Mouse (Mus musculus): ENCODE data around the gene Eri3. TPM values are rescaled to one million over a fixed set of nuclear protein-coding genes. Genes with fewer than 3 reads are reported as not detected.

The Eri3 gene
- polyA plus RNA-seq, 1 experiment from 2014 or later = 158 TPM

DNA sequence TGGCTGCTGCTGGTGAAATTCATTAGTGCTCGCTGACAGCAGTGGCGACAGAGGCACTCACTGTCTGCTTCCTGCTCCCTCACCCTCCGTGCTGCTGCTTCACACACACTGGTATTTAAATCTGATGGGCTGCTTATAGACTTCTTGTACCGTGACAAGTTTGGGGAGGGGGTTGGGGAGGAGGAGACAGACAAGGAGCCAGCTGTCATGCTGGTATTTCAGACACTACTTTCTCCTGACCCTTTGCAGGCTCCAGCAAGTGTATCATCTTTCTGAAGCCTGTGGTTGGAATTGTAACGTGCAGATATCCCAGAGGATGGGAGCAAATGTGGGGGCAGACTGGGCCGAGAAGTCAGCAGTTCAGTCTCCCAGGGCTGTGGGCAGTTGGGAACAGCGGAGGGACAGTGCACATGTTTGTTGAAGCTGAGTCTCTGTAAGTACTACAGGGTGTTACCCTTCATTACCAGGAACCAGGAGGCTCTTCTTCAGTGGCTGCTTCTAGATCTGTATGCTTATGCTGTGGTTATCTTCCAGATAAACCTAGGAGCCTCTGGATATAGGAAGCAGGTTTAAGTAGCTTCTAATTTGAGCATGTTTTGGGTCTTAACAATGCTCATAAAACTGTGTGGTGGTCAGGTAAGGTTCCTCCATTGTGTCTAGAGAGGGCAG lies 59.3 kb downstream of the Eri3 start:
- H3K9me3 ChIP-seq = no peaks in the 10 kb centered on the region
- ATAC-seq (ENCODE audit: low FRiP score) = 0 out of 2 replicates have a peak, but pooled peaks have one; percentile 49
- 76% methylated on average over 7 of the region's 7 CpGs for WGBS
- no peak overlapping the region for H3K27ac ChIP-seq
- H3K9ac ChIP-seq = no peak overlapping the region
- no peak overlapping the region for H3K4me2 ChIP-seq
- no peaks in the 10 kb centered on the region for H3K27me3 ChIP-seq
- H3K4me1 ChIP-seq = peaks cover 18% of the 10 kb centered on the region
- H3K36me3 ChIP-seq (replicated peaks) = peaks cover 54% of the 10 kb centered on the region
- no peak overlapping the region for H3K4me3 ChIP-seq (replicated peaks)

DNA sequence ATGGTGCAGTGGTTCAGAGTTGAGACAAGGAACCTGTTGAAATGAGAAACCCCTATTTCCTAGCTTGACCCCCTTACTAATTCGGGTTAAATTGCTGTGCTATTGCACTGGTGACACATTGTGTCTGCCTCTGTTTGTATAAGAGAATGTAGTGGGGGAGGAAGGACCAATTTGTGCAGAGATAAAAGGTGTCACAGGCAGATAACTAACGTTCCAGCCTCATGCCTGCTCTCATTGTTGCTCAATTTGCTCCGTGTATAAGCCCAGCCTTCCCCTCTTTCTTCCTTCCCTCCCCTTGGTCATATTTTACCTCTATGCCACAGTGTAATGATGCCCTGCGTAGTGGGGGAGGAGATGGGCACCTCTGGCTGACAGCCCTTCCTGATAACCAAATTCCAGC lies 61.2 kb downstream of the Eri3 start:
- Histone ChIP-seq H3K9ac (no peak overlapping the region), H3K27me3 (no peaks in the 10 kb centered on the region), H3K36me3 (replicated peaks) (peaks cover 70% of the 10 kb centered on the region), H3K4me3 (replicated peaks) (no peak overlapping the region), H3K27ac (no peak overlapping the region), H3K4me1 (peaks cover 3% of the 10 kb centered on the region; the same call in 1 of the 2 replicates), H3K9me3 (no peaks in the 10 kb centered on the region), H3K4me2 (no peak overlapping the region)
- 82% methylated on average over 4 of the region's 4 CpGs for WGBS
- no peak for ATAC-seq (ENCODE audit: low FRiP score)

DNA sequence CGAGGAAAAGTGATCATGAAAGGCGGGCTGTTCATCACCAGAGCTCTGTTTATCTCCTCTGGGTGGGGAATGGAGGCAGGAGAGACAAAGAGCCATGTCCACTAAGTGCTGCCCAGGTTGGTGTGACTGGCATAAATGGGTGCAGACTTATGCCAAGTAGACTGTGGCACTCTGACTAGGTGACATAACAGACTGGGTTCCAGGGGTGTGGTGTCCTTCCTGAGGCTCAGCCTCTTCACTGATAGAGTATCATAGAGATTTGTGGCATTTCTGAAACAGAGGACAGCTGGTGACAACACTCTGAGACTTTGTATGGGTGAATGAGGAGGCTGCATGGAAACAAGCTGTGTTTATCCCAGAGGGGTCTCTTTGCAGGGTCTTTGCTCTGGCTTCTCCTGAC lies 61.6 kb downstream of the Eri3 start:
- Histone ChIP-seq H3K36me3 (replicated peaks) (peaks cover 74% of the 10 kb centered on the region), H3K4me2 (no peak overlapping the region), H3K9me3 (no peaks in the 10 kb centered on the region), H3K4me1 (peaks cover 3% of the 10 kb centered on the region; the same call in 1 of the 2 replicates), H3K27me3 (no peaks in the 10 kb centered on the region), H3K27ac (no peak overlapping the region), H3K4me3 (replicated peaks) (no peak overlapping the region), H3K9ac (no peak overlapping the region)
- ATAC-seq (ENCODE audit: low FRiP score) = no peak
- WGBS = 77% methylated on average over 2 of the region's 2 CpGs

DNA sequence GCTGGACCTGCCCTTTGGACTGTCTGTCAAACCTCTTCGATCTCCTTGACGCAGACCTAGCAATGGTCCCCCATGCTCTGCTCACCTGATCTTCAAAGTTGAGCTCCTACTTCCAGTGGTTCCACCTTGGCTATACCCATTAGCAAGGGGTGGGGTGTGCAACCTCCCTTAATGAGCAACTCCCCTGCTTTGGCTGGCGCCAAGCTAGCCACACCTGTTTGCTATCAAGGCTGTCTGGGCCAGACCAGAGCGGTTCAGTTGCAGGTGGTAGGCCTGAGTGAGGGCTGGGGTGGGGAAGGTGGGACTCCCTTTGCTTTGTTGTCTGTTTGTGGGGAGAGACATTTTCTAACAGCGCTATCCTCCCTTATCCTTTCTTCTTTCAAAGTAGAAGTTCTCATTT lies 62.5 kb downstream of the Eri3 start:
- Histone ChIP-seq H3K4me2 (no peak overlapping the region), H3K27me3 (no peaks in the 10 kb centered on the region), H3K36me3 (replicated peaks) (peaks cover 67% of the 10 kb centered on the region), H3K27ac (no peak overlapping the region), H3K4me1 (peaks cover 3% of the 10 kb centered on the region; the same call in 1 of the 2 replicates), H3K9me3 (no peaks in the 10 kb centered on the region), H3K4me3 (replicated peaks) (no peak overlapping the region), H3K9ac (no peak overlapping the region)
- no peak for ATAC-seq (ENCODE audit: low FRiP score)
- WGBS = 98% methylated on average over 5 of the region's 5 CpGs

DNA sequence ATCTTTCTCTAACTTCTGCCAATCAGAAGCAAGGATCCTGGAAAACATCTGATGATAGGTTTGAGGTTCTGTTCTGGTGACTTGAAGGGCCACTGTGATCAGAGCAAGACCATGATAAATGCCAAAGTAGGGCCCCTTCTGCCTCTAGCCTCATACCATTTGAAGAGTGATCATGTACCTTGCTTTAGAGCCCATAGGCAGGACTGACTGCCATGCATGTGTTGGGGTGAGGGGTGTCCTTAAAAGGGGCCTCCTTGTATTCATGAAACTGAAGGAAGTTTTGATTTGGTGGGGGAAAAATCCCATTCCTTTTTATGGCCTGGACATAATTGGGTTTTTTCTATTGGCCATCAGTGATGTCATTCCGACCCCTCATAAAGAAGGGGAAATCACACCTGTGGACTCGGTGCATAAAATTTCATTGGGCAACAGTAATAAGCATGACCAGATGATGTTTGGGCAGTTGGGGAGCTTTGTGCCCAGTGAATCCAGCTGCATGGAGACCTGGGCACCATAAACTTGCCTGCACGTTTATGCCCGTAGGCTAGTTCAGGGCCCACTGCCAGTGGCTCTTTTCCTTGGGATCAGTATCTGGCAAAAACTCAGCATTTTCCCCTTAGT lies 63.1 kb downstream of the Eri3 start:
- no peaks in the 10 kb centered on the region for H3K27me3 ChIP-seq
- H3K4me1 ChIP-seq = peaks cover 3% of the 10 kb centered on the region; the same call in 1 of the 2 replicates
- H3K4me3 ChIP-seq (replicated peaks) = no peak overlapping the region
- 96% methylated on average over 4 of the region's 4 CpGs for WGBS
- no peak for ATAC-seq (ENCODE audit: low FRiP score)
- no peak overlapping the region for H3K9ac ChIP-seq
- no peaks in the 10 kb centered on the region for H3K9me3 ChIP-seq
- H3K36me3 ChIP-seq (replicated peaks) = peaks cover 61% of the 10 kb centered on the region
- no peak overlapping the region for H3K4me2 ChIP-seq
- no peak overlapping the region for H3K27ac ChIP-seq

DNA sequence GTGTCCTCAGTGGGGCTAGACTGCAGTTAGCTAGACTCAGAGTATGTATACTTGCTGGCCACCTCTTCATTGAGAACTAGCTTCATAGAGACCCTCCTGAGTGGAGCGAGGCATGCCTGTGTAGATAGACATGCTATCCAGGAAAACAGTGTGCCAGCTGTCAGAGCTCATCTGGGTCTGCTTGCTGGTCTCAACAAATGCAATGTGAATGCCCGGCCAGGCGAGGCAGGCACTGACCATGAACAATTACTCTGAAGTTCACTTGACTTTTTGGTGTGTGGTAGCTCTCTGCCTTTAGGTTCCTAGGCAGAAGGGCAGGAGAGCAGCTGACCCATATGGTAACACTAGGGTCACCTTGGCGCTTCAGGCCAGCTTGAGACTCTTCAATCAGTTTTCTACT lies 66.4 kb downstream of the Eri3 start:
- Histone ChIP-seq H3K27me3 (no peaks in the 10 kb centered on the region), H3K4me2 (no peak overlapping the region), H3K4me1 (no peaks in the 10 kb centered on the region), H3K27ac (no peak overlapping the region), H3K36me3 (replicated peaks) (peaks cover 54% of the 10 kb centered on the region), H3K9ac (no peak overlapping the region), H3K9me3 (no peaks in the 10 kb centered on the region), H3K4me3 (replicated peaks) (no peak overlapping the region)
- no peak for ATAC-seq (ENCODE audit: low FRiP score)
- 92% methylated on average over 4 of the region's 4 CpGs for WGBS

DNA sequence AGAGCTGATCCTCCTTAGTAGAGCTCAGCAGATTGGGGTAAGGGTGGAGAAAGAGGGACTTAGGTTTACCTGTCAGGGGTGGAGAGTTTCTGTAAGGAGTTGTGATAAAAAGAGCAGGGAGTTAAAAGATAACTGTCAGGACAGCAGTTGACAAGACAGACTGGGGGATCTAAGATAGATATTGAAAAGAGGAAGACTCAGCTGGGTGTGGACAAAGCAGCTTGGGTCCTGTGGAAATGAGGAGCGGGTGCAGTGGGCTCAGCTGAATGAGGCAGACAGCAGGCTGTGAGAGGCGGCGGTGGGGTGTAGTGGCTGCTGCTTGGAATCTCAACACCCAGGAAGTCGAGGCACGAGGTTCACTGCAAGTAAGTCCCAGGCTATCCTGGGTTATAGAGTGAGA lies 72.1 kb downstream of the Eri3 start:
- 87% methylated on average over 5 of the region's 5 CpGs for WGBS
- Histone ChIP-seq H3K4me1 (peaks cover 11% of the 10 kb centered on the region; the same call in 1 of the 2 replicates), H3K4me3 (replicated peaks) (no peak overlapping the region), H3K27me3 (no peaks in the 10 kb centered on the region), H3K9me3 (no peaks in the 10 kb centered on the region), H3K36me3 (replicated peaks) (peaks cover 21% of the 10 kb centered on the region; the same call in 1 of the 2 replicates), H3K4me2 (no peak overlapping the region), H3K9ac (no peak overlapping the region), H3K27ac (no peak overlapping the region)
- no peak for ATAC-seq (ENCODE audit: low FRiP score)

DNA sequence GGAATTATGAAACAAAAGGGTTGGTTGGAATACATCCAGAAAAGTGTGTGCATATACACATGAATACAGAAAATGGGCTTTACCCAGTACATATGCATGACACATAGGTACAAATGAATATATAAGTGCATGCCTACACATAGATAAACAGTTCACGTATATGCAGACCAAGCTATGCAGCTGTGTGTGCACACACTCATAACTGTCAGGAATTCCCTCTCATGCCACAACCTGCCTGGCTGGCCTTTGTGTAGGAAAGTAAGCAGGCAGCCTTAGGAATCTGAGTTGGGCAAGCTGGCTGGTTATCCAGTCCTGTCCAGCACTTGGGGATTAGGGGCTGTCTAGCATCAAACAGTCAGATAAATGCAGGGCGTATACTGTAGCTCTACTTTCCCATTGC lies 72.9 kb downstream of the Eri3 start:
- WGBS = 79% methylated on average over 2 of the region's 2 CpGs
- Histone ChIP-seq H3K4me3 (replicated peaks) (no peak overlapping the region), H3K27me3 (no peaks in the 10 kb centered on the region), H3K27ac (no peak overlapping the region), H3K9me3 (no peaks in the 10 kb centered on the region), H3K9ac (no peak overlapping the region), H3K4me1 (peaks cover 11% of the 10 kb centered on the region; the same call in 1 of the 2 replicates), H3K4me2 (no peak overlapping the region), H3K36me3 (replicated peaks) (peaks cover 21% of the 10 kb centered on the region; the same call in 1 of the 2 replicates)
- no peak for ATAC-seq (ENCODE audit: low FRiP score)

DNA sequence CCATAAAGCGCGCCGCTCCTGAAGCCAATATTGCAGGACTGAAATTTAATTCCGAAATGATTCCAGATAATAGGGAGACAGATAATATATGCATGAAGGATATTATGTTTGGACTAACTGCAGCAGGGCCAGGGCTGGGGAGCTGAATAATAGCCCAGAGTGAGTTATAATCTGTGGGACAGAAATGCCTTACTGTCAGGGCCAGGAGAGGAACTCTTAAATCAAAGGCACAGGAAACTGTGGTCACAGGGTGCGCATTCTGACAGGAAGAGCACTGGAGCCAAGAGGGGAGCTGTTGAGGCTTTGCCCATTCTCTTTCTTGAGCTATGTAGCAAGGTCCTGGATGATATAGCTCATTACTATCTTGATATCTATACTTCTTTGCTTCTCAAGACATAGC lies 74.5 kb downstream of the Eri3 start:
- H3K36me3 ChIP-seq (replicated peaks) = peaks cover 19% of the 10 kb centered on the region; the same call in 1 of the 2 replicates
- no peaks in the 10 kb centered on the region for H3K9me3 ChIP-seq
- no peak overlapping the region for H3K4me3 ChIP-seq (replicated peaks)
- H3K27ac ChIP-seq = no peak overlapping the region
- no peak overlapping the region for H3K4me2 ChIP-seq
- 95% methylated on average over 5 of the region's 5 CpGs for WGBS
- H3K9ac ChIP-seq = no peak overlapping the region
- H3K4me1 ChIP-seq = peaks cover 11% of the 10 kb centered on the region
- H3K27me3 ChIP-seq = no peaks in the 10 kb centered on the region
- no peak for ATAC-seq (ENCODE audit: low FRiP score)

DNA sequence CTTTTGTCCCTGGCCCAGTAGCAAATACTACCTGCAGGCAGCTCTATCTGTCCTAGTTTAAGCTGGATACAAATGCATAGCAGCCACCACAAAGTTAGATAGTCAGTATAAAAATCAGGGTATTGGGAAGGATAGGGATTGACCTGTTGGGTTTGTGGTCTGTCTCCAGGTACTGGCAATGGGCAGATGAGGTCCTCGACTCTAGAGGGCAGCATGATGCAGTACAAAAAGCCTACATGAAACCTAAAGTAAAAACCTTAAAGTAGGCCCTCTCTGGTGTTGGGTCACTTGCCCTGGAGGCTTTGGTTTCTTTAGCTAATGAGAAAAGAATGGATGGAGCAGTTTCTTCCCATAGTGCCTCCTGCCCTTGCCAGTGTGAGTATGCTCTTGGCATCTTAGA lies 78.3 kb downstream of the Eri3 start:
- Histone ChIP-seq H3K27me3 (no peaks in the 10 kb centered on the region), H3K9me3 (no peaks in the 10 kb centered on the region), H3K9ac (no peak overlapping the region), H3K27ac (no peak overlapping the region), H3K4me3 (replicated peaks) (no peak overlapping the region), H3K4me1 (peaks cover 20% of the 10 kb centered on the region), H3K4me2 (no peak overlapping the region), H3K36me3 (replicated peaks) (peaks cover 7% of the 10 kb centered on the region; the same call in 1 of the 2 replicates)
- 49% methylated on average over 1 of the region's 1 CpGs for WGBS
- no peak for ATAC-seq (ENCODE audit: low FRiP score)

DNA sequence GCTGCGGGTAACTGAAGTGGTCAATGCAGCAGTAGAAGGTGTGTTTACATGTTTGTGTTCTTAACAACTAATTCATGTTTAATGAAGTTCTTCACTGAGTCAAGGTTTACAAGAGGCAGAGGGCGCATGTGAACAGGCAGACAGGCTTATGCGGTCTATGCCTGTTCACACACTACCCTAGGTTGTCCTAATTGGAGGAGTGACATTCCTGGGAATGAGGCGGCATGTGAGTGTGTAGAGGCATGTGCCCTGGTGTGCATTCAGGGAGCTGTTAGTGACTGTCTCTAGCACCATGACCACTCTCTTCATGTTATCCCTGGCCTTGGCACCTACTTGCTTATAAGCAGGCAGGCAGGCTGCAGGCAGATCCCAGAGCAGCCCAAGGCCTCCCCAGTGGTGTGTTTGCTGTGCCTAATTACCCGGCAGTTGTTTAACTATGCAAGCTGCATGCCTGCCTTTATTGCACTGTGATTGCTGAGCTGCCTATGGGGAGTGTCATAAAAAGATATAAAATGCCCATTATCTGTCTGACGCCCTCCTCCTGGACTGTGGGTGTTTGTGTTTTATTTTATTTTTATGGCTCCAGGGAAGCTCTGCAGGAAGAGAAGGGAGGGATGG lies 80.0 kb downstream of the Eri3 start:
- Histone ChIP-seq H3K4me2 (no peak overlapping the region), H3K4me1 (peaks cover 19% of the 10 kb centered on the region), H3K27ac (no peak overlapping the region), H3K9ac (no peak overlapping the region), H3K4me3 (replicated peaks) (no peak overlapping the region), H3K27me3 (no peaks in the 10 kb centered on the region), H3K9me3 (no peaks in the 10 kb centered on the region), H3K36me3 (replicated peaks) (peaks cover 4% of the 10 kb centered on the region; the same call in 1 of the 2 replicates)
- 71% methylated on average over 6 of the region's 6 CpGs for WGBS
- no peak for ATAC-seq (ENCODE audit: low FRiP score)

DNA sequence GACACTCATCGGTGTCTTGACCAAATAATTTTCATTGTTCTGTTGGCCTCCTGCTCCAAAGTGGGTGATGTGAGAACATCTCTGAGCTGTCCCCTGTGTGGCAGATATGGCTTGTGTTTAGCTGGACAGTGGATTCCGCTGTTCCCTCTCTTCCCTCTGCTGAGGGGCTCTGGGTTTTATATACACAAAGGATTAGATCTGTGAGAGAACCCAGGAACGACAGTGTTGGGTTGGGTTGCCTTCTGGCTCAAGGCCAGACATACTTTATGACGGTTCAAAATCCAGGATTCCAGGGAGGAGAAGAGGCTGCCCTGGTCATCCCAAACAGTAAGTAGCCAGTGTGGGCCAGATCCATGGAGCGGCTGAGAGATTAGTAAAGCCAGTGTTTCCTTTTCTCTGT lies 83.4 kb downstream of the Eri3 start:
- Histone ChIP-seq H3K9ac (no peak overlapping the region), H3K4me3 (replicated peaks) (no peak overlapping the region), H3K9me3 (no peaks in the 10 kb centered on the region), H3K27me3 (no peaks in the 10 kb centered on the region), H3K4me1 (peaks cover 43% of the 10 kb centered on the region), H3K4me2 (no peak overlapping the region), H3K27ac (no peak overlapping the region), H3K36me3 (replicated peaks) (peaks cover 4% of the 10 kb centered on the region; the same call in 1 of the 2 replicates)
- no peak for ATAC-seq (ENCODE audit: low FRiP score)
- 75% methylated on average over 5 of the region's 5 CpGs for WGBS
